Mouse (Mus musculus): Measurements from ENCODE around the gene Phf21a. TPM values are rescaled to one million over a fixed set of nuclear protein-coding genes. Genes with fewer than 3 reads are reported as not detected.
"Not testable (repeated sequence)": the region's sequence is repeated elsewhere in the genome, so short reads cannot be mapped to it uniquely, and the experiment has no call there.

The Phf21a gene
- polyA plus RNA-seq, 1 experiment: 36.8 TPM

DNA sequence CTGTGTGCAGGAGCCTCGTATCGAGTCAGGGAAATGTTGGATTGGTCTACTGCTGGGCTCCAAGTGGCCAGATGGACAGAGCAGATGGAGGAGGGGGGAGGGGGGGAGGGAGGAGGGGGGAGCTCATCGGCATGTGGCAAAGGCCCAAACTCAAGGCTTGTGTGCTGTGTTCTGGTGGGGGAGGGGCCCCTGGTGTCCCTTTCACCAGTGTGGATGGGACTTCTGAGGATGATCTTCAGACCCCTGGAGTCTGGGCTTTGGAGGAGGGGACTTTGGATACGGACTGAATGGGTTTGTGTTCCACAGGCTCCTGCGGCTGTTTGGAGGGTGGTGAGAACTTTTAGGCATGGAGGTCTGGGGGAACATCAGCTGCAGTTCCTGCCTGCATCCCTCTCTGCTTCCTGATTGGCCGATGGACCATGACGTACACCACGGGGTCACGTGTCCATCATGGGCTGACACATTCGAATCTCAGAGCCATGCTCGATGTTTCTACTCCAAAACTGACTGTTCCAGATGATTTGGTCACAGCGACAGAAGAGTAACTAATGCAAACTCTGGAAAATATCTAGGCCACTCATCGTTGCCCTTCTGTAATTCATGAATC is 16.7 kb upstream of the Phf21a start:
- WGBS: 74% methylated on average over 13 of the region's 13 CpGs
- TF ChIP-seq POLR2A (IDR thresholded peaks at IDR 0.05; ENCODE audit: low read depth, low read length) (no peak), CTCF (conservative IDR thresholded peaks at IDR 0.05; ENCODE audit: insufficient read depth, insufficient read length, low read depth, low read length) (no peak)
- no peak for DNase-seq
- Histone ChIP-seq H3K27ac (ENCODE audit: insufficient read depth, low read depth, low read length) (no peak overlapping the region), H3K27me3 (replicated peaks; ENCODE audit: control insufficient read depth, insufficient read depth, low read length) (no peaks in the 10 kb centered on the region), H3K36me3 (ENCODE audit: control insufficient read depth, insufficient read depth, low read length) (no peaks in the 10 kb centered on the region), H3K4me3 (ENCODE audit: insufficient read depth, low read depth, low read length) (no peak overlapping the region), H3K4me1 (ENCODE audit: control insufficient read depth, insufficient read depth, low read length) (no peaks in the 10 kb centered on the region)

DNA sequence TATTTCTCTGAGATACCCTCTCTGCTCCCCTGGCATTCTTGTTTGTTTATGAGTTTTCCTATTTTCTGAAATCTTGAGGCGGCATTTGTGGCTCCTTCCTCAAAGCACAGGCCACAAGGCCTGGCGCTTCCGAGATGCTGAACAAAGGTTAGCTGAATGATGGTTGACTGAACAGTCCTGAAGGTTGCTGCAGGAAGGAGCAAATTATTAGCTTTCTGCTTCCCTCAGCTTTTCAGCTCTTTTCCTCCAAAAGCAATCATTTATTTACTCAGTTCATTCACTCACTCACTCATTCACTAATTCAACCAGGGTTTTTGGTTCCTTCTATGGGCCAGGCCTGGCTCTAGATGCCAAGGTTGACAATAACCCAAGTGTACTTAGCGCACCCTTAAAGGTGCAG is 10.7 kb upstream of the Phf21a start:
- whole genome bisulfite sequencing: 56% methylated on average over 4 of the region's 4 CpGs
- Histone ChIP-seq H3K4me1 (ENCODE audit: control insufficient read depth, insufficient read depth, low read length) (peaks cover 18% of the 10 kb centered on the region; the same call in 1 of the 2 replicates), H3K4me3 (ENCODE audit: insufficient read depth, low read depth, low read length) (no peak overlapping the region), H3K36me3 (ENCODE audit: control insufficient read depth, insufficient read depth, low read length) (no peaks in the 10 kb centered on the region), H3K27me3 (replicated peaks; ENCODE audit: control insufficient read depth, insufficient read depth, low read length) (no peaks in the 10 kb centered on the region), H3K27ac (ENCODE audit: insufficient read depth, low read depth, low read length) (peak overlapping the region; percentile 79)
- peak; percentile 75 for DNase-seq
- no peak for TF ChIP-seq CTCF (conservative IDR thresholded peaks at IDR 0.05; ENCODE audit: insufficient read depth, insufficient read length, low read depth, low read length)
- no peak for TF ChIP-seq POLR2A (IDR thresholded peaks at IDR 0.05; ENCODE audit: low read depth, low read length)

DNA sequence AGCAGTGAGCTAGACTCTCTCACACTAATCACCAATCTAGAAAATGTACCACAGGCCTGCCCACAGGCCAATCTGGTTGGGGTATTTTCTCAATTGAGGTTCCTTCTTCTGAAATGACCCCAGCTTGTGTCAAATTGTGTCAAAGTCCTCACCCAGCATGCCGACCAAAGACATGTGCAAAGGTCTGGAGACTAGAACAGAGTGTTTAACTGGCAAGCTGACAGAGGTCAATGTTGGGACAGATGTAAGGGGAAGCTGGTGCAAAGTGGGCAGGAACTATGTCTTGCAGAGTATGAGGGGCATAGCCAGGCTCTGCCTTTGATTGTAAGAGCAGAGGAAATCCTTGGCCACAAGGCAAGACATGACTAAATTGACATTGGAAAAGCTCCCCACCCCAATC is 7.2 kb upstream of the Phf21a start:
- peak; percentile 75 for DNase-seq
- Histone ChIP-seq H3K27ac (ENCODE audit: insufficient read depth, low read depth, low read length) (peak overlapping the region; percentile 47; the same call in 1 of the 2 replicates), H3K27me3 (replicated peaks; ENCODE audit: control insufficient read depth, insufficient read depth, low read length) (no peaks in the 10 kb centered on the region), H3K4me1 (ENCODE audit: control insufficient read depth, insufficient read depth, low read length) (peaks cover 18% of the 10 kb centered on the region; the same call in 1 of the 2 replicates), H3K4me3 (ENCODE audit: insufficient read depth, low read depth, low read length) (no peak overlapping the region), H3K36me3 (ENCODE audit: control insufficient read depth, insufficient read depth, low read length) (no peaks in the 10 kb centered on the region)
- 45% methylated on average over 1 of the region's 1 CpGs for WGBS
- TF ChIP-seq POLR2A (IDR thresholded peaks at IDR 0.05; ENCODE audit: low read depth, low read length) (no peak), CTCF (conservative IDR thresholded peaks at IDR 0.05; ENCODE audit: insufficient read depth, insufficient read length, low read depth, low read length) (no peak)

DNA sequence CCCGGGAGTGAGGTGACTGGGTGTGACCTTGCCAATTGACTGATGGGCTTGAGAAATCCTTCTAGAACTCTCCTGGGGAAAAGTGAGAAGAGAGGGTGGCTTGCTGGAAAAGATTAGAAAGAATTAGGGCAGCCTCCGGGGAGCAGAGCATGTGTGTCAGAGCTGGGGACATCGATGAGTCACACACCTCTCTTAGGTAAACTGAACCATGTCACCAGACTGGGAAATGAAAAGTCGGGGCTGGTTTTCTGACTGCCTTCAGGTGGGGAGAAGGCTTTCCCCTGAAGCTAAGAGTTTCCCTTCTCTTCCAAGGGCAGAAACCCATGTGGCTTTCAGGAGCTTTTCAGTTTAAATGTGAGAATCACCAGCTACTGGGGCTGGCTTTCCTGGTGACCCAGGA is 5.9 kb upstream of the Phf21a start:
- 73% methylated on average over 4 of the region's 4 CpGs for WGBS
- no peak for DNase-seq

DNA sequence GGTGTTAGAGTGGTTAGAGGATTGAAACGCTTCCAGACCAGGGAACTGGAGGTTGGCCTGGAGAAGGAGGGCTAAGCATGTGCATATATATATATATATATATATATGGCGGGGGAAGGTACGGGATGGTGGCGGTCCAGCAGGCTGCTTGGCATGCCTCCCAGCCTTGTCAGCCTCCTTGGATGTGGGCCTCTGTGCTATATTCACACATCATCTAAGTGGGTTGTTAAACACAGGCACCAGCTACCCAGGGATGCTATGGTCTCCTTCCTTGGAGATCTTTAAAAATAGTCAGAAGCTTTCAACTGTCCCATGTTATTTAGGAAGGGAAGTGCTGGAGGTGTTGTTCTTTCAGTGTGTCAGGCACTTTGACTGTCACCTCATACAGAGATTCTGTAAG is 3.1 kb upstream of the Phf21a start:
- TF ChIP-seq POLR2A (IDR thresholded peaks at IDR 0.05; ENCODE audit: low read depth, low read length): no peak
- TF ChIP-seq CTCF (conservative IDR thresholded peaks at IDR 0.05; ENCODE audit: insufficient read depth, insufficient read length, low read depth, low read length): no peak
- Histone ChIP-seq H3K27ac (ENCODE audit: insufficient read depth, low read depth, low read length) (no peak overlapping the region), H3K4me1 (ENCODE audit: control insufficient read depth, insufficient read depth, low read length) (peaks cover 8% of the 10 kb centered on the region; the same call in 1 of the 2 replicates), H3K27me3 (replicated peaks; ENCODE audit: control insufficient read depth, insufficient read depth, low read length) (no peaks in the 10 kb centered on the region), H3K36me3 (ENCODE audit: control insufficient read depth, insufficient read depth, low read length) (no peaks in the 10 kb centered on the region), H3K4me3 (ENCODE audit: insufficient read depth, low read depth, low read length) (no peak overlapping the region)
- DNase-seq: no peak
- WGBS: 90% methylated on average over 4 of the region's 4 CpGs

More for the DNA sequence above, 5.9 kb upstream of the Phf21a start:
- Histone ChIP-seq H3K27ac (ENCODE audit: insufficient read depth, low read depth, low read length) (no peak overlapping the region), H3K4me1 (ENCODE audit: control insufficient read depth, insufficient read depth, low read length) (peaks cover 13% of the 10 kb centered on the region; the same call in 1 of the 2 replicates), H3K27me3 (replicated peaks; ENCODE audit: control insufficient read depth, insufficient read depth, low read length) (no peaks in the 10 kb centered on the region), H3K4me3 (ENCODE audit: insufficient read depth, low read depth, low read length) (no peak overlapping the region), H3K36me3 (ENCODE audit: control insufficient read depth, insufficient read depth, low read length) (no peaks in the 10 kb centered on the region)
- TF ChIP-seq POLR2A (IDR thresholded peaks at IDR 0.05; ENCODE audit: low read depth, low read length): no peak
- no peak for TF ChIP-seq CTCF (conservative IDR thresholded peaks at IDR 0.05; ENCODE audit: insufficient read depth, insufficient read length, low read depth, low read length)

DNA sequence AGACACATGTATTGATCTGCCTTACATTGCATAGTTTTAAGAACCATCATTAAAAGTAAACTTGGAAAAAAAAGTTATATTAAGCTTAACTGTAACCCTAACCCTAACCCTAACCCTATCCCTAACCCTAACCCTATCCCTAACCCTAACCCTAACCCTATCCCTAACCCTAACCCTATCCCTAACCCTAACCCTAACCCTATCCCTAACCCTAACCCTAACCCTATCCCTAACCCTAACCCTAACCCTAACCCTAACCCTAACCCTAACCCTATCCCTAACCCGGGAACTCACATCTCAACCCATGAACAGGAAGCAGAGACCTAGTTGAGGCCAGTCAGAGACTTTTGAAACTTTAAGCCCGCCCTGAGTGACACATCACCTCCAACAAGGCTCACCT is 586 bp downstream of the Phf21a start:
- not testable (repeated sequence) for H3K27ac ChIP-seq (ENCODE audit: insufficient read depth, low read depth, low read length); H3K4me3 ChIP-seq (ENCODE audit: insufficient read depth, low read depth, low read length); H3K4me1 ChIP-seq (ENCODE audit: control insufficient read depth, insufficient read depth, low read length); H3K36me3 ChIP-seq (ENCODE audit: control insufficient read depth, insufficient read depth, low read length); H3K27me3 ChIP-seq (replicated peaks; ENCODE audit: control insufficient read depth, insufficient read depth, low read length); DNase-seq
- 92% methylated on average over 2 of the region's 2 CpGs for WGBS

DNA sequence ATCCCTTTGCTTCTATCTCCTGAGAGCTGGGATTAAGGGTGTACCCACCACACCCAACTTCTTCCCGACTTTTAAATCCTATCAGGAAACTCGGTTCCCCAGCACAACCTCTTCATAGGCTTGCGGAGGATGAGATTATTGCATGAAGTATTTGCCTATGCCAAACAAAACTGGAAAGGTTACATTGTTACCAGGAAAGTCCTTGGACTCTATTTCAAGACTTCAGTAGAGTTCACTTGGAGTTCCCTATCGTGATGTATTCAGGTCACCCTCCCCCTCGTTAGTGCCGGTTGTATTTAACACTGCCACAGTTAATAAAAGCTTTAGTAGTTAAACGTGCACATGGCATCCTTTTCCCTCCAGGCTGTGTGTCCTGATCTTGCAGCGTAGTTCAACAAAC is 1.2 kb downstream of the Phf21a start:
- Histone ChIP-seq H3K27ac (ENCODE audit: insufficient read depth, low read depth, low read length) (no peak overlapping the region), H3K27me3 (replicated peaks; ENCODE audit: control insufficient read depth, insufficient read depth, low read length) (no peaks in the 10 kb centered on the region), H3K4me3 (ENCODE audit: insufficient read depth, low read depth, low read length) (no peak overlapping the region), H3K36me3 (ENCODE audit: control insufficient read depth, insufficient read depth, low read length) (no peaks in the 10 kb centered on the region), H3K4me1 (ENCODE audit: control insufficient read depth, insufficient read depth, low read length) (no peaks in the 10 kb centered on the region)
- 41% methylated on average over 8 of the region's 8 CpGs for WGBS
- DNase-seq: no peak
- TF ChIP-seq CTCF (conservative IDR thresholded peaks at IDR 0.05; ENCODE audit: insufficient read depth, insufficient read length, low read depth, low read length) (no peak), POLR2A (IDR thresholded peaks at IDR 0.05; ENCODE audit: low read depth, low read length) (no peak)

Data from kidney, adult 2 months (tissue).